Comparison of ENCODE assay signal across 1 mouse cellular context in the genomic region with DNA sequence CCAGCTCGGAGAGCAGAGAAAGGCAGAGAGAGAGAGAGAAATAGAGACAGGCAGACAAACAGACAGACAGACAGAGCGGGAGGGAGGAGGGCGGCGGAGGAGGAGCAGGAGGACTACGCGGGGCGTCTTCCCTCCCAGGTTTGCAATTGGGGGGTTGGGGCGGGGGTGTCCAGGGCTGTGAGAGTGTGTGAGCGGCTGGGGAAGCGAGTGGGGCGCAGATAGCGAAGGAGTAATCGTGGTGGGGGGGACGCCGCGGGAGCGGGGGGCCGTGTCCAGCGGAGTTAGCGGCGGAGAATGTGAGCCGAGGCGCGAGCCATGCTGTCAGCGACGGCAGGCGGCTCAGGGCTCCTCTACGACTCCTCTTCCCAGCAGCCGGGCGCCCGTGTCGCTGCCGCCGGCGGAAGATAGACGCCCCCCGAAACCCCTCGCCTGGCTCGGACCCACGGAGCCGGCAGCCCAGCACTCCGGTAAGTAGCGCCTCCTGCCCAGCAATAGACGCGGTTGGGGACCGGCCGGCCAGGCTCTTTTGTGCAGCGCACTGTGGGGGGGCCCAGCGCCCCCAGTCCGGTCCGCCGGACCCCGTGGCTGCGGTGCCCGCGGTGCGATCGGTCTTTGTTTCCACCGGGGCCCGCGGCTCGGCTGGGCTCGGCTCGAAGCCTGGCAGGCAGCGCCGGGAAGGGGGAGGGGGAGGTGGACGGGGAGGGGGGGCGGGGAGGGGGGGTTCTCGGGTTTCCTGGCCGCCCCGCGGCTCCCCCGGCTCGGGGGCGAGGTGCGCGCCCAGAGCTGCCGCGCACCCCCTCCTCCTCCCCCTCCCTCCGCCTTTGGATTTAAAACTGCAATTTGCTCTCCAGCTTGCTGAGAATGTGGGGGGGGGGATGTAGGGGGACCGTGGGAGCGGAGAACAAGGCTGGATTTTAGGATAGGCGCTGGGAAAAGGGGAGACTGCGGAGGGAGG.
TF ChIP-seq lines count a peak whose summit lies in the region.

No protein-coding gene starts in this region.

TF ChIP-seq in C2C12, 6 proteins besides CTCF, POLR2A, EP300 and RAD21 (continued from another document):
- TF ChIP-seq FOSL1 (IDR thresholded peaks at IDR 0.05; ENCODE audit: insufficient read depth, low read length, poor library complexity, severe bottlenecking), result no peak
